Mouse (Mus musculus) forebrain, embryonic 13.5 days (tissue): ENCODE measurements at regions not wholly inside any gene's neighbourhood (a gene's known extent, or its start where the extent isn't known, plus 50 kb on each side); places are given as distances from the start of the nearest gene placed in this dataset.

Source experiments
- ATAC-seq: fragments of 200-750 bp; cut with Nextera tagmentation; 2 replicates; pipeline ENCODE4 v1.8.0; 2017
- H3K27ac ChIP-seq: fragments of 300-500 bp; sonication (generic); 2 replicates; pipeline ENCODE4 v1.5.1; 2015; ENCODE audit warnings: inconsistent platforms, mild to moderate bottlenecking, moderate library complexity
- H3K27me3 ChIP-seq: fragments of 300-500 bp; sonication (generic); 2 replicates; pipeline ENCODE4 v1.6.1; 2015; ENCODE audit warnings: mild to moderate bottlenecking, inconsistent platforms
- H3K36me3 ChIP-seq: fragments of 300-500 bp; sonication (generic); 2 replicates; pipeline ENCODE4 v1.6.1; 2015; ENCODE audit warnings: mild to moderate bottlenecking, inconsistent platforms; ENCODE audit not compliant: poor library complexity, severe bottlenecking
- H3K4me1 ChIP-seq: fragments of 300-500 bp; sonication (generic); 2 replicates; pipeline ENCODE4 v1.6.1; 2015; ENCODE audit warnings: inconsistent platforms
- H3K4me2 ChIP-seq: fragments of 300-500 bp; sonication (generic); 2 replicates; pipeline ENCODE4 v1.6.1; 2015; ENCODE audit warnings: inconsistent platforms, mild to moderate bottlenecking, moderate library complexity
- H3K4me3 ChIP-seq: fragments of 300-500 bp; sonication (generic); 2 replicates; pipeline ENCODE4 v1.5.1; 2015; ENCODE audit warnings: mild to moderate bottlenecking, inconsistent platforms
- H3K9ac ChIP-seq: fragments of 300-500 bp; sonication (generic); 2 replicates; pipeline ENCODE4 v1.6.1; 2015; ENCODE audit warnings: mild to moderate bottlenecking, inconsistent platforms
- H3K9me3 ChIP-seq: fragments of 300-500 bp; sonication (generic); replicated peaks from 2 replicates; pipeline ENCODE4 v1.6.1; 2016; ENCODE audit warnings: inconsistent platforms
- WGBS: fragments of 180-500 bp; shearing (Covaris S2); methylation state at CpG from one replicate; pipeline ENCODE4 v1.1.7; 2015; 5-methylcytosine and 5-hydroxymethylcytosine counted together

GRCm38 (mm10) chr16:5668403-5668967 lies 216.7 kb upstream of the Rbfox1 start:
- no peaks in the 10 kb centered on the region for H3K36me3 ChIP-seq
- 38% methylated on average over 4 of the region's 4 CpGs for WGBS
- no peak overlapping the region for H3K4me3 ChIP-seq
- peak; percentile 33; the same call in 1 of the 2 replicates for ATAC-seq
- no peak overlapping the region for H3K27ac ChIP-seq
- no peak overlapping the region for H3K9ac ChIP-seq
- peaks cover 7% of the 10 kb centered on the region; the same call in 1 of the 2 replicates for H3K4me1 ChIP-seq
- no peaks in the 10 kb centered on the region for H3K27me3 ChIP-seq
- no peak overlapping the region for H3K4me2 ChIP-seq
- no peaks in the 10 kb centered on the region for H3K9me3 ChIP-seq

- 80% methylated on average over 5 of the region's 5 CpGs for WGBS
- Histone ChIP-seq H3K36me3 (no peaks in the 10 kb centered on the region), H3K27me3 (no peaks in the 10 kb centered on the region), H3K9me3 (no peaks in the 10 kb centered on the region), H3K4me3 (no peak overlapping the region), H3K4me1 (no peaks in the 10 kb centered on the region), H3K9ac (no peak overlapping the region), H3K4me2 (no peak overlapping the region), H3K27ac (no peak overlapping the region)
- no peak for ATAC-seq
Observed at GRCm38 (mm10) chr16:5661918-5662317, 223.2 kb upstream of the Rbfox1 start.

GRCm38 (mm10) chr16:5651551-5651950 lies 233.6 kb upstream of the Rbfox1 start:
- ATAC-seq: no peak
- Histone ChIP-seq H3K36me3 (no peaks in the 10 kb centered on the region), H3K9ac (no peak overlapping the region), H3K27ac (no peak overlapping the region), H3K4me1 (no peaks in the 10 kb centered on the region), H3K4me2 (no peak overlapping the region), H3K9me3 (no peaks in the 10 kb centered on the region), H3K27me3 (no peaks in the 10 kb centered on the region), H3K4me3 (no peak overlapping the region)
- WGBS: 97% methylated on average over 1 of the region's 1 CpGs

GRCm38 (mm10) chr16:5651002-5651401 lies 234.2 kb upstream of the Rbfox1 start:
- Histone ChIP-seq H3K9me3 (no peaks in the 10 kb centered on the region), H3K9ac (no peak overlapping the region), H3K27me3 (no peaks in the 10 kb centered on the region), H3K27ac (no peak overlapping the region), H3K36me3 (no peaks in the 10 kb centered on the region), H3K4me1 (no peaks in the 10 kb centered on the region), H3K4me2 (no peak overlapping the region), H3K4me3 (no peak overlapping the region)
- ATAC-seq: no peak
- WGBS: 45% methylated on average over 4 of the region's 4 CpGs

GRCm38 (mm10) chr16:5639956-5640355 lies 245.2 kb upstream of the Rbfox1 start:
- no peak overlapping the region for H3K4me3 ChIP-seq
- H3K4me1 ChIP-seq: no peaks in the 10 kb centered on the region
- no peak overlapping the region for H3K4me2 ChIP-seq
- 71% methylated on average over 5 of the region's 5 CpGs for WGBS
- no peak overlapping the region for H3K27ac ChIP-seq
- no peaks in the 10 kb centered on the region for H3K36me3 ChIP-seq
- no peak overlapping the region for H3K9ac ChIP-seq
- no peaks in the 10 kb centered on the region for H3K27me3 ChIP-seq
- ATAC-seq: no peak
- H3K9me3 ChIP-seq: no peaks in the 10 kb centered on the region; the same call in 1 of the 2 replicates

- no peak for ATAC-seq
Observed at GRCm38 (mm10) chr16:5629996-5630395, 255.2 kb upstream of the Rbfox1 start.

GRCm38 (mm10) chr16:5627910-5628309 lies 257.2 kb upstream of the Rbfox1 start:
- 83% methylated on average over 4 of the region's 4 CpGs for WGBS
- Histone ChIP-seq H3K4me3 (no peak overlapping the region), H3K36me3 (no peaks in the 10 kb centered on the region), H3K27me3 (no peaks in the 10 kb centered on the region), H3K9ac (no peak overlapping the region), H3K9me3 (no peaks in the 10 kb centered on the region), H3K4me2 (no peak overlapping the region), H3K4me1 (peaks cover 6% of the 10 kb centered on the region), H3K27ac (no peak overlapping the region)
- ATAC-seq: no peak

More at GRCm38 (mm10) chr16:5629996-5630395, 255.2 kb upstream of the Rbfox1 start:
- Histone ChIP-seq H3K27me3 (no peaks in the 10 kb centered on the region), H3K4me3 (no peak overlapping the region), H3K4me2 (no peak overlapping the region), H3K9me3 (no peaks in the 10 kb centered on the region), H3K9ac (no peak overlapping the region), H3K27ac (no peak overlapping the region), H3K36me3 (no peaks in the 10 kb centered on the region), H3K4me1 (peaks cover 5% of the 10 kb centered on the region)
- WGBS: 75% methylated on average over 3 of the region's 3 CpGs

- Histone ChIP-seq H3K36me3 (no peaks in the 10 kb centered on the region), H3K27ac (no peak overlapping the region), H3K4me1 (peaks cover 6% of the 10 kb centered on the region), H3K4me3 (no peak overlapping the region), H3K9me3 (no peaks in the 10 kb centered on the region), H3K27me3 (no peaks in the 10 kb centered on the region), H3K9ac (no peak overlapping the region), H3K4me2 (no peak overlapping the region)
- no peak for ATAC-seq
- 71% methylated on average over 5 of the region's 5 CpGs for WGBS
Observed at GRCm38 (mm10) chr16:5627117-5627909, 257.8 kb upstream of the Rbfox1 start.

GRCm38 (mm10) chr16:5625159-5625558 lies 260.0 kb upstream of the Rbfox1 start:
- no peak overlapping the region for H3K4me2 ChIP-seq
- no peaks in the 10 kb centered on the region for H3K27me3 ChIP-seq
- no peak overlapping the region for H3K9ac ChIP-seq
- no peak overlapping the region for H3K27ac ChIP-seq
- no peak overlapping the region for H3K4me3 ChIP-seq
- WGBS: 59% methylated on average over 3 of the region's 3 CpGs
- peaks cover 6% of the 10 kb centered on the region for H3K4me1 ChIP-seq
- H3K9me3 ChIP-seq: no peaks in the 10 kb centered on the region
- no peak for ATAC-seq
- H3K36me3 ChIP-seq: no peaks in the 10 kb centered on the region

- WGBS: 95% methylated on average over 3 of the region's 3 CpGs
- no peak for ATAC-seq
- Histone ChIP-seq H3K27me3 (no peaks in the 10 kb centered on the region), H3K9ac (no peak overlapping the region), H3K27ac (no peak overlapping the region), H3K4me3 (no peak overlapping the region), H3K4me2 (no peak overlapping the region), H3K4me1 (peaks cover 6% of the 10 kb centered on the region), H3K36me3 (no peaks in the 10 kb centered on the region), H3K9me3 (no peaks in the 10 kb centered on the region)
Observed at GRCm38 (mm10) chr16:5620566-5620965, 264.6 kb upstream of the Rbfox1 start.

- Histone ChIP-seq H3K27me3 (no peaks in the 10 kb centered on the region), H3K9ac (no peak overlapping the region), H3K27ac (no peak overlapping the region), H3K4me3 (no peak overlapping the region), H3K4me2 (no peak overlapping the region), H3K36me3 (no peaks in the 10 kb centered on the region), H3K4me1 (no peaks in the 10 kb centered on the region), H3K9me3 (no peaks in the 10 kb centered on the region)
- 92% methylated on average over 5 of the region's 5 CpGs for WGBS
- no peak for ATAC-seq
Observed at GRCm38 (mm10) chr16:5616356-5616755, 268.8 kb upstream of the Rbfox1 start.

GRCm38 (mm10) chr16:5595359-5595758 lies 289.8 kb upstream of the Rbfox1 start:
- 54% methylated on average over 6 of the region's 6 CpGs for WGBS
- Histone ChIP-seq H3K4me3 (no peak overlapping the region), H3K4me2 (no peak overlapping the region), H3K27ac (no peak overlapping the region), H3K27me3 (no peaks in the 10 kb centered on the region), H3K4me1 (peaks cover 8% of the 10 kb centered on the region), H3K36me3 (no peaks in the 10 kb centered on the region), H3K9ac (no peak overlapping the region), H3K9me3 (no peaks in the 10 kb centered on the region)
- ATAC-seq: peak; percentile 59; the same call in 1 of the 2 replicates
